Mouse (Mus musculus) T-cell, adult 66 days (primary cell): ENCODE data around the gene Kcnc3. TPM values are rescaled to one million over a fixed set of nuclear protein-coding genes. Genes with fewer than 3 reads are reported as not detected.

Experiments used
- total RNA-seq, 2 experiments: library from RNA; stranded (reverse); gene quantifications; 3 replicates in 1 of 2; 4 replicates in 1 of 2; pipeline ENCODE4 v1.2.4; 2023

Kcnc3 gene
- under 1 TPM; 0.24 to 0.47 TPM for total RNA-seq

GRCm38 (mm10) chr7:44590402-44591347, at the start of gene Kcnc3:
Kcnc3 (plus strand) TSS chr7:44590664.

GRCm38 (mm10) chr7:44548497-44549087, 41.9 kb upstream of the Kcnc3 start, which contains the start of gene Pold1:
Pold1 (minus strand) TSS chr7:44548849.

GRCm38 (mm10) chr7:44553826-44554225, 36.6 kb upstream of the Kcnc3 start, which contains the start of gene Nr1h2:
Nr1h2 (minus strand) TSS chr7:44553951.

DNA sequence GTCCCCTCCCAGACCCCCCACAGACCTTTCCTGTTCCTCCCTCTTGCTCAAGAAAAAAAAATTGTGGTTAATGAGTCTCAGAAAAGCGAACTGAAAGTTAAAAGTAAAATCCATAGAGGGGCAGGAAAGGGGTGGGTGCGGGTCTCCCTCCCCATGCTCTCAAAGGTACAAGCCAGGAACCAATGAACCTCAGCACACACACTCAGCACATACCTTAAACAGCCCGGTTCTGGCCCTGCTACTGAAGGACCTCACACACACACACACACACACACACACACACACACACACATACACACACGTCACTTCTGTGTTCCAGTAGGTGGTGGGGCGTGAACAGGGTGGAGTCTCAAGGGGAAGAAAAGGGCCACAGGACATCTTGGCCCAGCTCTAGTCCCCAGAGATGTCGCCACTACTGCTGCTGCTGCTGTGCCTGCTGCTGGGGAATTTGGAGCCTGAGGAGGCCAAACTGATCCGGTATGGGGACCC, 18.2 kb upstream of the Kcnc3 start, which contains the start of gene Napsa:
Gene Napsa (plus strand): TSS at position 168 of the 489 bp plus-strand sequence.

Other genes with a start within 250 kb of the Kcnc3 start
- gene Syt3, start 206.6 kb upstream of the Kcnc3 start, total RNA-seq: under 1 TPM in 1 of 2 experiments, not detected in 1; 0.87 TPM
- not detected for gene 1700008O03Rik, start 204.8 kb upstream of the Kcnc3 start, total RNA-seq
- not detected for gene Lrrc4b, start 161.6 kb upstream of the Kcnc3 start, total RNA-seq
- gene Aspdh, start 125.3 kb upstream of the Kcnc3 start, total RNA-seq: not detected
- gene Josd2, start 122.7 kb upstream of the Kcnc3 start, total RNA-seq: 10 to 100 TPM; 46.2 to 57.4 TPM
- gene Emc10, start 94.1 kb upstream of the Kcnc3 start, total RNA-seq: 10 to 100 TPM; 89.9 to 94.2 TPM
- gene Fam71e1, start 94.1 kb upstream of the Kcnc3 start, total RNA-seq: 1 to 10 TPM; 5.4 to 6.4 TPM
- not detected for gene Mybpc2, start 66.0 kb upstream of the Kcnc3 start, total RNA-seq
- 1 to 10 TPM in 1 of 2 experiments, under 1 TPM in 1; 0.86 to 4.0 TPM for gene Spib, start 58.6 kb upstream of the Kcnc3 start, total RNA-seq
- gene Pold1, start 41.8 kb upstream of the Kcnc3 start, total RNA-seq: 10 to 100 TPM; 45.0 to 65.0 TPM
- 100 to 1,000 TPM; 285 to 303 TPM for gene Nr1h2, start 36.7 kb upstream of the Kcnc3 start, total RNA-seq
- gene Napsa, start 18.3 kb upstream of the Kcnc3 start, total RNA-seq: 1 to 10 TPM; 1.6 to 5.3 TPM
- under 1 TPM in 1 of 2 experiments, not detected in 1; 0.18 TPM for gene Myh14, start 80.2 kb downstream of the Kcnc3 start, total RNA-seq
- not detected for gene Izumo2, start 118.1 kb downstream of the Kcnc3 start, total RNA-seq
- 10 to 100 TPM; 99.4 to 99.8 TPM for gene Vrk3, start 157.7 kb downstream of the Kcnc3 start, total RNA-seq
- under 1 TPM; 0.93 to 0.98 TPM for gene Zfp473, start 160.4 kb downstream of the Kcnc3 start, total RNA-seq
- 10 to 100 TPM; 42.6 to 50.5 TPM for gene Nup62, start 225.4 kb downstream of the Kcnc3 start, total RNA-seq
- 1 to 10 TPM; 1.4 to 1.9 TPM for gene Il4i1, start 225.7 kb downstream of the Kcnc3 start, total RNA-seq
- 1 to 10 TPM; 4.9 to 5.0 TPM for gene Atf5, start 226.0 kb downstream of the Kcnc3 start, total RNA-seq